Mouse (Mus musculus) fibroblast of lung, adult 2 months (primary cell): ENCODE measurements around the gene Lrp2bp.
A peak's percentile ranks its signal among the peaks of the same experiment; 100 is the strongest.

ENCODE experiments used
- DNase-seq: peaks from one replicate; pipeline ENCODE4 v3.0.0-alpha.2; 2011; ENCODE audit warnings: low read depth

The Lrp2bp gene

GRCm38 (mm10) chr8:45999138-45999783, at the start of gene Lrp2bp:
Lrp2bp (plus strand) TSS chr8:45999303.
- no peak for DNase-seq

- DNase-seq = no peak
Observed at GRCm38 (mm10) chr8:45950622-45951021, 48.5 kb upstream of the Lrp2bp start.

DNA sequence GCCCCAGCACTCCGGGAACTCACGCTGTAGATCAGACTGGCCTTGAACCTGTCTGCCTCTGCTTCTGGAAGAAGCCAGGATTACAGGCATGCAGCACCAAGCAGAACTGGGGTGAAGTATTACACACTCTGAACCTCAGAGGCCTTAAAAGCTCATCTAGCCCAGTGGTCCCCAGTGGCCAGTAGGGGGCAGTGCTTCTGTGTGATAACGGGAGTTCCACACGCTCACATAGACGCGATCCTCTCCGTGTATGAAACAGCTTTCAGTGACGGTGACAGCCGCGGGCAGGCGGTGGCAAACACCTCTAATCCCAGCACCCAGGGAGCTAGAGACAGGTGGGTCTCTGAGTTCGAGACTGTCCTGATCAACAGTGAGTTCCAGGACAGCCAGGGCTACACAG, 28.2 kb upstream of the Lrp2bp start:
- DNase-seq = no peak

GRCm38 (mm10) chr8:45973988-45974505, 25.1 kb upstream of the Lrp2bp start:
- no peak for DNase-seq

DNA sequence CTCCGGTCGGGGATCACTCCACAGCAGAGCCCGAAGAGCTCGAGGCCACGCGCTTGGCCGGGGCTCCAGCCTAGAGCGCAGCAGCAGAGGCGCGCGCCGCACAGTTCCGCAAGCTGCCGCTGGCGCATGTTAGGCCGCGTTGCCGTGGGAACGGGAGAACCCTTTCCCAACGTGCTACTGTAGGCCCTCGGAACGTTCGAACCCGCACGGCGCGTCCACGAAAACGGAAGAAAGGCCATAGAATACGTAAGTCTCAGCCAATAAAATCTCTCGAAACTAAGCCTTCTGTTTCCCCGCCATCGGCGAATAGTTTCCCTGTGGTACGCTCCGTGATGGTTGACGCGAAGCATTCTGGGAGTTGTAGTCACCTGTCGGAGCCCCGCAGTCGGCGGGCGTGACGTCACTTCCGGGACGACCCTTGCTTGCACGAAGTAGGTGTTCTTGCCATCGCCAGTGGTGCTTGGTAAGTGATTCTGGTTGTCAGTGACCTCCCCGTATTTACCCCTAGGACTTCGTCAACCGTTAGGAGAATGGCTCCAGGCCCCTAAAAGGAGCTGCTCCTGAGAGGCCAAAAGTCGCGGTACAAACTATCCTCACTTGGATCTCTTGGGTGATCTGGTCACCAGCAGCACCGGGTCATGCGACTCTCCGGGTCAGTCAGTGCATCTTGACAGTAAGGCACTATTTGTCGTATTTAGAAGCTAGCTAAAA, 23.8 kb upstream of the Lrp2bp start, which contains the start of the genes 1700029J07Rik and Ufsp2:
1700029J07Rik (minus strand) TSS at position 127 of the 711 bp plus-strand sequence.
Ufsp2 (plus strand) TSS at position 403 of the 711 bp plus-strand sequence.
- peak; percentile 98 for DNase-seq

DNA sequence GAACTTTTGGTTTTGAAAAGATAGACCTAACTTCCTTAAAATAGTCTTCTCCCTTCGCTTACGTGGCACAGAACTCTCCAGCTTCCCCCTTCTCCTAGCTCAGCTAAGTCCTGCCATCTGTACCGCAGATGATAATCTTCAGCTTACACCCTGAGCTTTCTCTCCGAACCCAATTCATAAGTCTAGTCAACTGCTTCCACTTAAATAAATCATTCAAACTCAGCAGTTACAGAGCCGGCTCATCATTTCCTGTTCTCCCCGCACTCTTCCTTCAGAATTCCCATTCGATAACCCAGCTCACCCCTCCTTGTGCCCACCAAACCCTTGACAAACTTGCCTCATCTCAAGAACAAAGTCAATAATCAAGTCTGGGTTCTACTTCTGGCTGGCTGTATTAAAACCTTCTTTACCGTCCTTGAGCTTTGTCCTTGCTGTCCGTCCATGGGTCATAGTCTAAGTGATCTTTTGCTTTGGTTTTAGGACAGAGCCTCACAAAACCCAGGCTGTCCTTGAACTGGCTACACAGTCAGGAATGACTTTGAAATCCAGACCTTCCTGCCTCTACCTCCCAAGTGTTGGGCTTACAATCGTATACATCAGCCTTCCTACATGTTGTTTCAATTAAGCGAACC, 23.1 kb upstream of the Lrp2bp start:
- DNase-seq = no peak

GRCm38 (mm10) chr8:45986665-45987064, 12.4 kb upstream of the Lrp2bp start:
- no peak for DNase-seq

DNA sequence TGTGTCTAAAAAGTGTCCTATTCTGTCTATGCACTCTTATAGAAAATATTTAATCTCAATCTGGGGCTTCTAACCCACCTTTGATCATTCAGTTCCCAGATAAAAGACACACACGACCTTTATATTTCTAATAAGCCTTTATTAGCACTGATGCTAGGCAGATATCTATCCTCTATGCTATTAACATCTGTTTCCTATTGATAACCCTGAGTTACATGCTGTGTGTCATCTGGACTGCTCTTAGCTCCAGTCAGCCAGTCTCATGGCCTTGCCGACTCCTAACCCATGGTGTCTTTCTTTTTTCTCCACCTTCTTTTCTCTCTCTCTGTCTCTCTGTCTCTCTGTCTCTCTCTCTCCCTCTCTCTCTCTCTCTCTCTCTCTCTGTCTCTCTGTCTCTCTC, 10.9 kb upstream of the Lrp2bp start:
- DNase-seq = no peak

DNA sequence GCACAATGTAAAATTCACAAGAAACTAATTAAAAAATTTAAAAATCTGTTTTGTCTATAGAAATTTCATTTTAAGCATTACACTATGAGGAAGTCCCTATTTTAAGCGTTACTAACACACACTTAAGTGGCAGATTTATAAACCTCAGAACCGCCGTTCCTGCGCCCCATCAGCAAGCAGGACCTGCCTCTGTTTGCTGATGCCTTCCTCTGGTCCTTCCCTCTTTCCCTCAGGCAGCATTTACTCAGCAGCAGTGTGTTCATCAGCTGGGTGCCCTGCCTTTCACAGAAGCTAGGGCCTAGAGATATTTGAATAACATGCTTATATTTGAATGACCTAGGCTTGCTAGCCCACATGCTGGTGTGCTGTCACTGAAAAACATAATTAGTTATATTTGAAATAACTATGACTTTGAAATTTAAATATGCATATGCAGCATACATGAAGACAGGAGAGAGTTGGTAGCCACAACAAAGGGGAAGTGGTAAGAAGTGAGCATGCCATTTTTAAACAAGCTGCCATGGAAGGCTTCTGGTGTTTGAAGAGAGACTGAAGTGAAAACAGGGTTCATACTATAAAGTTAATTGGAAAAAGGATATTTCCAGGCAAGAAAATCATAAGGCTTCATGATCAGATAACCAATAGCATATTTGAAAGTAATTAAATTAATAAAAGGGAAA, 8.3 kb upstream of the Lrp2bp start:
- DNase-seq = no peak

- DNase-seq = no peak
Observed at GRCm38 (mm10) chr8:45994111-45994510, 5.0 kb upstream of the Lrp2bp start.

DNA sequence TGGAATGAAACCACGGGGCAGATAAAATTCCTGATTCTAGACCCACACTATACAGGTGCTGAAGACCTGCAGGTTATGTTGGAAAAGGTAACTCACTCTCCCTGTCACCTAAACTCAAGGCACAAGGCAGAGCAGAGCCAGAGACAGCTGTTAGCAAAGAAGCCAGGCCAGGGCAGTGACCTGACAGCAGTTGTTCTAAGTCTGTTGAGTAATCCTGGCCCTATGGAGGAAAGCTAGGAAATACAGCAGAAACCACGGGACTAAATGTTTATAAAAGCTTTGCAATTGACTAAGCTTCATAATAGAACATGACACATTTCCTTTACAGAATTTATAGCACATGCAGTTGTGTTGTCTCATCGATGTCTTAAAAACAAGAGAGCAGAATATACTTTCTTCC, 3.5 kb upstream of the Lrp2bp start:
- no peak for DNase-seq

DNA sequence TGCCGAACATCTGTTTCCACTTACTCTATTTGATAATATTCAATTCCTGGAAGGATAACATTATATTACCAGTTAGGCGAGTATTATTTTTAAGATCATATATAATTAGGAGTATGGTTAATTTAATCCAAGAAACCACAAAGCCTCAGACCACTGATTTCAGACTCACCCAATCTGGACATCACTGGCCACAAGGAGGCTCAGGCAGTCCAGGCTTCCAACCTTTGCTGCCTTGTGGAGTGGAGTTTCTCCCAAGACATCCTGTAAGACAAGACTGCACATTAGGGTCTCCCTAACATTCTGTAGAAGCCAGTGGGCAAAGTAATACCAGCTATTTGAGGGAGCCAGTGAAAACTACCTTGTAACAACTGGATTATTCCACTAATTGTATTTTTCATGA, 875 bp upstream of the Lrp2bp start:
- no peak for DNase-seq

DNA sequence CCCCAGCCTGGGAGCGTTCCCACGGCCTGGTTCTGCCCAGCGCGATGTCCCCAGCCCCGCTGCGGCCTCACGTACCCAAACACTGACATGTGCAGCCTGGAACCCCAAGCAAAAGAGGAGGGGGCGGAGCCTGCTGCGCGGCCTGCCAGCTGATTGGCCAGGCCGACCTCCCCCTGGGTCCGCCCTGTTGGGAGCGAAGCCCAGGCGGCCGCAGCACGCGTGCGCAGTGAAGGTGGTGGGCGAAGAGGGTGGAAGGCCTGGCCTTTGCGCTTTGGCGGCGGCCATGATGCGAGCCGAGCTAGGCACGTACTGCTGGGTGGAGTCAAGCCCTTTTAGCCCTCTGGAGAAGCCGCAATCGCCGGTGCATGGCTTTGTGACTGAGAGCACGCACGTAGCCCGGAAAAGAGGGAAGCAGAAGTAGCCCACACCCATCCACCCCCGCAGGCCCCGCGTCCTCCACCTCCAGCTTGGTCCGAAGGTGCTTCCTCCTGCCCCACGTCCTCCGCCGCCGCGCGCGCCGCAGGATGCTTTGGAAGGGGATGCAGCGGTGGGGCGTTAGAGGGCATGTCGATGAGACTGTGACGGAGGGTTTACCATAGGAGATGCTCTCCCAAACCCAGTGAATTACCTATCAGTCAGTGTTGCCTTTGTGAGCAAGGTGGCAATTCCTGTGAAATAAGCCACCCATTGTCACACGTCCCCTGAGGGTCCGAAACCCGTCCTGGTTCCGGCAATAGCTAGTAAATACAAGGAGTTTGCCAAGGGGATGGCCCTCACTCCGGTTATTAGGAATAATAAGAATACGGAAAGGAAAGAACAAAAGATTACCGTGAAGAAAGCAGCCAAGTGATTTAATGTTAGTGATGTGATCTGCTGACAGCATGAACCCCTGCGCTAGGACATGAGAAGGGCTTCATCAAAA, 942 bp downstream of the Lrp2bp start:
- DNase-seq = peak; percentile 93

- DNase-seq = no peak
Observed at GRCm38 (mm10) chr8:46005596-46005995, 6.5 kb downstream of the Lrp2bp start, which contains the start of gene Ankrd37. Ankrd37 (minus strand) TSS chr8:46005707.

GRCm38 (mm10) chr8:46007050-46007672, 8.1 kb downstream of the Lrp2bp start:
- DNase-seq = no peak

- no peak for DNase-seq
Observed at GRCm38 (mm10) chr8:46010306-46010705, 11.2 kb downstream of the Lrp2bp start.

DNA sequence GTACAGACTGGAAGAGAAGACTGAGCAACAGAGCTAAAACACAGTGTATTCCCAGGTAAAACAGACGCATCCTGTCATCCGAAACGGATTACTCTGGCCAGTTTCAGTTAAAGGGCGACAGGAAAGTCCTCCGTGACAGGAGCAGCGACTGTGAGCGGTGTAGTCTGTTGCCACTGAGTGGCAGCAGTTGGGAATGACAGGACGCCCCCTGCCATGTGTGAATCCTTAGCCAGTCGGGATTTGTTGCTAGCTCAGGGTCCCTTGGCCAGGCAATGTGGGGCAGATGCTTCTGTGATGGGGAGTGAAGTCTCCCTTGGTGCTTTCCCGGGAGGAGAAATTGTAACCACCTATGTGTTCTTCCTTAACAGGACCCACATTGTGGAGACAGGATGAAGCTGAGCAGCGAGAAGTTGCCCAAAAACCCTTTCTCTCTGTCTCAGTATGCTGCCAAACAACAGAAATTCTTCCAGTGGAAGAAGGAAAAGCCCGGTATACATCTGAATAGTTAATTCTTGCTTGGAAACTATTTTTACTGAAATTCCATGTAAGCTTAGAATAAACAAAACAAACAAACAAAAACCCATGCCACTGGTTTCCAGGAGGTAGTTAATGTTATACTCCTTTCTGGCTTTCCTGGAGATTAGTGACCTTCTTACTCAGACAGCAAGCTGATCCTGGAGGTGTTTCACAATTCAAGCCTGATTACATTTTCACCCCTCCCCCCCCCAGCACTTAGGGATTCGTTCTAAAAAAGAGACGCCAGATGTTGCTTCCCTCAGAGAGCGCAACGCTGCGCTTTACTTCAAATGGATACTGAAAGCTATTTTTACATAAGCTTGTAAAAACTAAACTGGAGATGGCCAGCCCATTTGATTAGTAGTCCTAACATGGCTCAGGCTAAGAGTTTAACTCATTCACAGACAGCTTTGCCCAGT, 11.9 kb downstream of the Lrp2bp start:
- no peak for DNase-seq

GRCm38 (mm10) chr8:46022203-46022602, 23.1 kb downstream of the Lrp2bp start:
- DNase-seq = no peak

DNA sequence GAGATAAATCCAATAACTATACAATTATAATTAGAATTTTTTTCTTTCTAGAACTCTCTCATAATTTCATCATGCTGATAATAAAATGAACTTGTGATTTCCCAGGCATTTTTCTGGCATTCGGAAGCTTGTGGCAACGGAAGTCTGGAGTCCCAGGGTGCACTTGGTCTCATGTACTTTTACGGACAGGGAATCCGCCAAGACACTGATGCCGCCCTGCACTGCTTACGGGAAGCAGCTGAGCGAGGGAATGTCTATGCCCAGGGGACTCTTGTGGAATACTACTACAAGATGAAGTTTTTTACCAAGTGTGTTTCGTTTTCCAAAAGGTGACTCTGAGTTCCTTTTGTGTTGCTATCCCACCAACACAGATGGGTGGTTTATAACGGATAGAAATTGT, 23.7 kb downstream of the Lrp2bp start:
- no peak for DNase-seq

- no peak for DNase-seq
Observed at GRCm38 (mm10) chr8:46024392-46024791, 25.3 kb downstream of the Lrp2bp start.
